Mouse (Mus musculus): ENCODE results near the gene Cox5a. TPM values are rescaled to one million over a fixed set of nuclear protein-coding genes. Genes with fewer than 3 reads are reported as not detected.

Gene Cox5a
- polyA plus RNA-seq, 1 experiment from 2014 or later: 1,523 TPM

GRCm38 (mm10) chr9:57537044-57537727 lies 16.1 kb downstream of the Cox5a start, which contains the start of gene Fam219b:
Gene Fam219b (plus strand): TSS chr9:57537528.
- WGBS: 1% methylated on average over 45 of the region's 45 CpGs
- H3K36me3 ChIP-seq (ENCODE audit: control insufficient read depth, insufficient read depth): peaks cover 26% of the 10 kb centered on the region
- H3K27ac ChIP-seq (ENCODE audit: low read depth, low read length): peak within 1 kb of the TSS; percentile 73

GRCm38 (mm10) chr9:57537728-57538181 lies 16.7 kb downstream of the Cox5a start:
- ATAC-seq: peak; percentile 44
- H3K36me3 ChIP-seq (ENCODE audit: control insufficient read depth, insufficient read depth): peaks cover 27% of the 10 kb centered on the region
- H3K4me1 ChIP-seq (replicated peaks; ENCODE audit: control insufficient read depth, insufficient read depth, low read length): 0 out of 2 replicates have a peak, but pooled peaks cover 4% of the 10 kb centered on the region
- peak overlapping the region; percentile 81 for H3K9ac ChIP-seq (ENCODE audit: low read depth, low read length)
- no peaks in the 10 kb centered on the region for H3K27me3 ChIP-seq (replicated peaks; ENCODE audit: control insufficient read depth, insufficient read depth, low read length)
- H3K4me2 ChIP-seq (replicated peaks; ENCODE audit: low read depth): peak overlapping the region; percentile 95
- H3K9me3 ChIP-seq (ENCODE audit: control insufficient read depth): no peaks in the 10 kb centered on the region
- TF ChIP-seq CTCF (IDR thresholded peaks at IDR 0.05; ENCODE audit: low read depth): no peak
- peak overlapping the region; percentile 73 for H3K27ac ChIP-seq (ENCODE audit: low read depth, low read length)
- peak overlapping the region; percentile 85 for H3K4me3 ChIP-seq (ENCODE audit: low read depth, low read length)
- WGBS: under 1% methylated on average over 24 of the region's 24 CpGs

More at GRCm38 (mm10) chr9:57537044-57537727, 16.1 kb downstream of the Cox5a start, which contains the start of gene Fam219b:
- H3K9ac ChIP-seq (ENCODE audit: low read depth, low read length): peak within 1 kb of the TSS; percentile 81
- no peaks in the 10 kb centered on the region for H3K9me3 ChIP-seq (ENCODE audit: control insufficient read depth)
- 0 out of 2 replicates have a peak, but pooled peaks have one; percentile 21 for TF ChIP-seq CTCF (IDR thresholded peaks at IDR 0.05; ENCODE audit: low read depth)
- no peaks in the 10 kb centered on the region for H3K27me3 ChIP-seq (replicated peaks; ENCODE audit: control insufficient read depth, insufficient read depth, low read length)
- 0 out of 2 replicates have a peak, but pooled peaks cover 4% of the 10 kb centered on the region for H3K4me1 ChIP-seq (replicated peaks; ENCODE audit: control insufficient read depth, insufficient read depth, low read length)
- H3K4me3 ChIP-seq (ENCODE audit: low read depth, low read length): peak within 1 kb of the TSS; percentile 85
- ATAC-seq: peak; percentile 87
- peak within 1 kb of the TSS; percentile 95 for H3K4me2 ChIP-seq (replicated peaks; ENCODE audit: low read depth)

- 89% methylated on average over 2 of the region's 2 CpGs for WGBS
- H3K9ac ChIP-seq (ENCODE audit: low read depth, low read length): no peak overlapping the region
- no peak overlapping the region for H3K4me2 ChIP-seq (replicated peaks; ENCODE audit: low read depth)
- no peak overlapping the region for H3K4me3 ChIP-seq (ENCODE audit: low read depth, low read length)
- H3K27ac ChIP-seq (ENCODE audit: low read depth, low read length): no peak overlapping the region
- H3K36me3 ChIP-seq (ENCODE audit: control insufficient read depth, insufficient read depth): peaks cover 31% of the 10 kb centered on the region
- no peaks in the 10 kb centered on the region for H3K9me3 ChIP-seq (ENCODE audit: control insufficient read depth)
- 0 out of 2 replicates have a peak, but pooled peaks cover 4% of the 10 kb centered on the region for H3K4me1 ChIP-seq (replicated peaks; ENCODE audit: control insufficient read depth, insufficient read depth, low read length)
- no peak for TF ChIP-seq CTCF (IDR thresholded peaks at IDR 0.05; ENCODE audit: low read depth)
- ATAC-seq: no peak
- no peaks in the 10 kb centered on the region for H3K27me3 ChIP-seq (replicated peaks; ENCODE audit: control insufficient read depth, insufficient read depth, low read length)
Measured at GRCm38 (mm10) chr9:57539550-57539949, 18.5 kb downstream of the Cox5a start.

- Histone ChIP-seq H3K27ac (ENCODE audit: low read depth, low read length) (no peak overlapping the region), H3K36me3 (ENCODE audit: control insufficient read depth, insufficient read depth) (peaks cover 48% of the 10 kb centered on the region), H3K9me3 (ENCODE audit: control insufficient read depth) (no peaks in the 10 kb centered on the region), H3K4me1 (replicated peaks; ENCODE audit: control insufficient read depth, insufficient read depth, low read length) (0 out of 2 replicates have a peak, but pooled peaks cover 4% of the 10 kb centered on the region), H3K4me3 (ENCODE audit: low read depth, low read length) (no peak overlapping the region), H3K27me3 (replicated peaks; ENCODE audit: control insufficient read depth, insufficient read depth, low read length) (no peaks in the 10 kb centered on the region), H3K4me2 (replicated peaks; ENCODE audit: low read depth) (no peak overlapping the region), H3K9ac (ENCODE audit: low read depth, low read length) (no peak overlapping the region)
- no peak for ATAC-seq
- TF ChIP-seq CTCF (IDR thresholded peaks at IDR 0.05; ENCODE audit: low read depth): peak; percentile 84
- 0% methylated on average over 1 of the region's 1 CpGs for WGBS
Measured at GRCm38 (mm10) chr9:57541312-57541711, 20.2 kb downstream of the Cox5a start.

GRCm38 (mm10) chr9:57543951-57544350 lies 22.9 kb downstream of the Cox5a start:
- Histone ChIP-seq H3K36me3 (ENCODE audit: control insufficient read depth, insufficient read depth) (peaks cover 66% of the 10 kb centered on the region), H3K27ac (ENCODE audit: low read depth, low read length) (no peak overlapping the region), H3K9ac (ENCODE audit: low read depth, low read length) (no peak overlapping the region), H3K9me3 (ENCODE audit: control insufficient read depth) (no peaks in the 10 kb centered on the region), H3K27me3 (replicated peaks; ENCODE audit: control insufficient read depth, insufficient read depth, low read length) (no peaks in the 10 kb centered on the region), H3K4me2 (replicated peaks; ENCODE audit: low read depth) (no peak overlapping the region), H3K4me1 (replicated peaks; ENCODE audit: control insufficient read depth, insufficient read depth, low read length) (no peaks in the 10 kb centered on the region), H3K4me3 (ENCODE audit: low read depth, low read length) (no peak overlapping the region)
- no peak for ATAC-seq
- WGBS: 71% methylated on average over 3 of the region's 3 CpGs
- no peak for TF ChIP-seq CTCF (IDR thresholded peaks at IDR 0.05; ENCODE audit: low read depth)

GRCm38 (mm10) chr9:57547287-57547686 lies 26.2 kb downstream of the Cox5a start:
- peaks cover 64% of the 10 kb centered on the region for H3K36me3 ChIP-seq (ENCODE audit: control insufficient read depth, insufficient read depth)
- no peaks in the 10 kb centered on the region for H3K27me3 ChIP-seq (replicated peaks; ENCODE audit: control insufficient read depth, insufficient read depth, low read length)
- 51% methylated on average over 5 of the region's 5 CpGs for WGBS
- H3K4me3 ChIP-seq (ENCODE audit: low read depth, low read length): no peak overlapping the region
- peaks cover 2% of the 10 kb centered on the region; the same call in 1 of the 2 replicates for H3K4me1 ChIP-seq (replicated peaks; ENCODE audit: control insufficient read depth, insufficient read depth, low read length)
- H3K4me2 ChIP-seq (replicated peaks; ENCODE audit: low read depth): no peak overlapping the region
- no peak overlapping the region for H3K9ac ChIP-seq (ENCODE audit: low read depth, low read length)
- no peak for ATAC-seq
- TF ChIP-seq CTCF (IDR thresholded peaks at IDR 0.05; ENCODE audit: low read depth): no peak
- H3K9me3 ChIP-seq (ENCODE audit: control insufficient read depth): no peaks in the 10 kb centered on the region
- H3K27ac ChIP-seq (ENCODE audit: low read depth, low read length): no peak overlapping the region
